Mouse (Mus musculus): ENCODE results near the gene Slit3.

The Slit3 gene

GRCm38 (mm10) chr11:35638862-35639384 lies 517.9 kb downstream of the Slit3 start:
- no peak for DNase-seq (ENCODE audit: low spot score)

- no peak for DNase-seq (ENCODE audit: low spot score)
Observed at GRCm38 (mm10) chr11:35639428-35639827, 518.4 kb downstream of the Slit3 start.

- DNase-seq (ENCODE audit: low spot score): no peak
Observed at GRCm38 (mm10) chr11:35651286-35651685, 530.3 kb downstream of the Slit3 start.

GRCm38 (mm10) chr11:35655836-35656235 lies 534.8 kb downstream of the Slit3 start:
- DNase-seq (ENCODE audit: low spot score): no peak

GRCm38 (mm10) chr11:35657582-35657981 lies 536.6 kb downstream of the Slit3 start:
- DNase-seq (ENCODE audit: low spot score): no peak

- DNase-seq (ENCODE audit: low spot score): no peak
Observed at GRCm38 (mm10) chr11:35660967-35661366, 539.9 kb downstream of the Slit3 start.

GRCm38 (mm10) chr11:35662945-35663344 lies 541.9 kb downstream of the Slit3 start:
- peak; percentile 53 for DNase-seq (ENCODE audit: low spot score)

GRCm38 (mm10) chr11:35663661-35664060 lies 542.6 kb downstream of the Slit3 start:
- no peak for DNase-seq (ENCODE audit: low spot score)

- peak; percentile 29 for DNase-seq (ENCODE audit: low spot score)
Observed at GRCm38 (mm10) chr11:35664991-35665390, 544.0 kb downstream of the Slit3 start.

GRCm38 (mm10) chr11:35667428-35667827 lies 546.4 kb downstream of the Slit3 start:
- DNase-seq (ENCODE audit: low spot score): peak; percentile 11

GRCm38 (mm10) chr11:35668138-35668537 lies 547.1 kb downstream of the Slit3 start:
- DNase-seq (ENCODE audit: low spot score): peak; percentile 57

- no peak for DNase-seq (ENCODE audit: low spot score)
Observed at GRCm38 (mm10) chr11:35668750-35669149, 547.7 kb downstream of the Slit3 start.

GRCm38 (mm10) chr11:35669536-35669935 lies 548.5 kb downstream of the Slit3 start:
- no peak for DNase-seq (ENCODE audit: low spot score)

GRCm38 (mm10) chr11:35670181-35670580 lies 549.2 kb downstream of the Slit3 start:
- no peak for DNase-seq (ENCODE audit: low spot score)

GRCm38 (mm10) chr11:35670746-35671145 lies 549.7 kb downstream of the Slit3 start:
- no peak for DNase-seq (ENCODE audit: low spot score)

- no peak for DNase-seq (ENCODE audit: low spot score)
Observed at GRCm38 (mm10) chr11:35673050-35673449, 552.0 kb downstream of the Slit3 start.

GRCm38 (mm10) chr11:35674242-35674641 lies 553.2 kb downstream of the Slit3 start:
- no peak for DNase-seq (ENCODE audit: low spot score)

GRCm38 (mm10) chr11:35676744-35677143 lies 555.7 kb downstream of the Slit3 start:
- DNase-seq (ENCODE audit: low spot score): no peak

GRCm38 (mm10) chr11:35679976-35680375 lies 559.0 kb downstream of the Slit3 start:
- DNase-seq (ENCODE audit: low spot score): no peak

GRCm38 (mm10) chr11:35687316-35687715 lies 566.3 kb downstream of the Slit3 start:
- DNase-seq (ENCODE audit: low spot score): no peak

GRCm38 (mm10) chr11:35690515-35691281 lies 569.7 kb downstream of the Slit3 start:
- no peak for DNase-seq (ENCODE audit: low spot score)

GRCm38 (mm10) chr11:35693136-35693535 lies 572.1 kb downstream of the Slit3 start:
- DNase-seq (ENCODE audit: low spot score): peak; percentile 63

- DNase-seq (ENCODE audit: low spot score): no peak
Observed at GRCm38 (mm10) chr11:35693625-35694024, 572.6 kb downstream of the Slit3 start.

GRCm38 (mm10) chr11:35697476-35697875 lies 576.5 kb downstream of the Slit3 start:
- DNase-seq (ENCODE audit: low spot score): no peak
